Mouse (Mus musculus) heart, postnatal 14 days (tissue): ENCODE results near the gene Krtap5-3. TPM values are rescaled to one million over a fixed set of nuclear protein-coding genes. Genes with fewer than 3 reads are reported as not detected.
A peak's percentile ranks its signal among the peaks of the same experiment; 100 is the strongest.
"Not testable (repeated sequence)": the region's sequence is repeated elsewhere in the genome, so short reads cannot be mapped to it uniquely, and the experiment has no call there.

Experiments
- DNase-seq, 2 experiments: peaks; one replicate each; pipeline ENCODE4 v3.0.0; 2021 to 2022
- intact Hi-C: fragments of 180-260 bp; cut with DNase I; formaldehyde crosslinking; loops from one replicate; pipeline ENCODE4 v1.15.1; 2025
- long read RNA-seq, 2 experiments: library from polyadenylated mRNA; stranded (forward); transcript quantifications; one replicate each; pipeline ENCODE4 v2.0.0; 2021
- total RNA-seq, 2 experiments: library from RNA; stranded (reverse); gene quantifications; 2 replicates each; pipeline ENCODE4 v1.2.3; 2021

The Krtap5-3 gene
- total RNA-seq = not detected
- long read RNA-seq, experiment 1 = 0 reads
- long read RNA-seq, experiment 2 = 0 reads

DNA sequence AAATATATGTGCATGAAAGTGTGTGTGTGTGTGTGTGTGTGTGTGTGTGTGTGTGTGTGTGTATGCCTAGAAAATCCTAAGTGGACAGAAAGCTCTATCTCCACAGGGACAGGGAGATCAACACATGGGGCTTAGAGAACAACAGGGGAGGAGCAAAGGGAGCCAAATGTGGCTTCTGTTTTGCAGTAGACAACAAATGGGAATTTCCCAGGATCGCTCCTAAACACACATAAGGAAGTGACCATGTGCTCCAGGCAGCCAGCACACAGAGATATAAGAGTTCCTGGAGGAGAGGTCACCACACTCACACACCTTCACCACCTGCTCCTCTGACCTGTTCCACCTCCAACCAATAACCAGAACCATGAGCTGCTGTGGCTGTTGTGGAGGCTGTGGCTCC is at the start of gene Krtap5-3:
Gene Krtap5-3 (plus strand): TSS at position 301 of the 400 bp plus-strand sequence.
- intact Hi-C loops = no loop called here
- no peak for DNase-seq

- DNase-seq = no peak
- intact Hi-C loops = no loop called here
Measured at GRCm38 (mm10) chr7:142152191-142152590, 49.0 kb upstream of the Krtap5-3 start.

DNA sequence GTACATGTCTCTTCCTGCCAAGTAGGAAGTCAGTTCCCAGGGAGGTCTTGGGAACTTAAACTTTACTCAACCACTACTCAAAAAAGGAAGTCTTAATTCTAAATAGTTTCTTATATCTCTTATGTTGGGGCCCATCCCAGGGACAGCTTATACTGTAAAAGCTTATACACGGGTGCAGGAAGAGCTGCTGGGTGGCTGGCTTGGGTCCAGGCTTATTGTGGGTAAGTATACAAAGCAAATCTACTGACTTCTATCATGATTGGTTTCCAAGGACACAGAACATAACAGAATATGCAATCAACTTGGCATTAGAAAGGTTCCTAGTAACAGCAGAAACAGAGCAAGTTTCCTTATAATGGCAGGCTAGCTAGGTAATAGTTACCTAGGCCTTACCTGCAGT is 45.9 kb upstream of the Krtap5-3 start:
- intact Hi-C loops = no loop called here
- DNase-seq = no peak

DNA sequence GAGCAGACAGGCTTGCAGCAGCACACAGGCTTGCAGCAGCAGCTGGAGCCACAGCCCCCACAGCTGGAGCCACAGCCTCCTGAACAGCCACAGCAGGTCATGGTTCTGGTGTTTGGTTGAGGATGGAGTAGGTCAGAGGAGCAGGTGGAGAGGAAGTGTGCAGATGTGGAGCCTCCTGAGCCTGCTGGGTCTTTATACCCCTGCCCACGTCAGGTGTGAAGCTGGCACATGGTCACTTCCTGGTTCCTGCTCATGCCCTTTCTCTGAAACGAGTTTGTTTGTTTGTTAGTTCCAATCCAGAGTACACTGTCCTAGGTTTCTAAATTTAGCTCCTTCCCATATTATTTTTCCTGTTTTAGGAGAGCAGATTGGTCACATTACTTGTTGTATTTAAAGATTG is 44.2 kb upstream of the Krtap5-3 start, which contains the start of gene Gm29735:
Gene Gm29735 (minus strand): TSS at position 101 of the 400 bp plus-strand sequence.
- intact Hi-C loops, DNase-seq: not testable (repeated sequence)

DNA sequence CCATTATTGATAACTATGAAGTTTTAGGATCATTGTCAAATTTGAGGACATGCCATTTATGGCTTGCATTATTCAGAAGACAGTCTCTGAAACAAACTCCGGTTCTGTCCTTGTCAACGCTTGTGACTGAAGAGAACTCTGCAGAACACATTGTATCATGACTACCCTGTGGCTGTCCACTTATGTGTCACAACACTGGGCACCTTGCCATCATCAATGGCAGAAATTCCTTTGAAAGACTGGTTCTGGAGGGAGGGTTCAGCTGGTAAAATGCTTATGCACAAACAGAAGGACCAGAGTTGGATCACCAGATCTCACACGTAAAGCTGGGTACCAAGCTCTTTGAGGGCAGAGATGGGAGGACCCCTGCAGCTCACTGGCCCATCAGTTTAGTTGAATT is 41.8 kb upstream of the Krtap5-3 start:
- intact Hi-C loops = no loop called here
- DNase-seq = no peak

DNA sequence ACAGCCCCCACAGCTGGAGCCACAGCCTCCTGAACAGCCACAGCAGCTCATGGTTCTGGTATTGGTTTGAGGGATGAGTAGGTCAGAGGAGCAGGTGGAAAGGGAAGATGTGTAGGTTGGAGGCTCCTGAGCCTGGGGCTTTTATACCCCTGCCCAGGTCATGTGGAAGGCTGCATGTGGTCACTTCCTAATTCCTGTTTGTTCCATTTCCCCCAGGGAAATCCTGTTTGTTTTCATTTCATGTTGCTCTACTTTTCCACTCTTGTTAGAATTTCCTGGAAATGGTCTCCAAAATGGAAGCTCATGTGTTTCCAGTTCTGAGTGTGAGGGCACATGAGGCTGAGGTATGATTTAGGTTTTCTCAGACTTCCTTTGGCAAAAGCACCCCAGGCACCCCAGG is 35.5 kb upstream of the Krtap5-3 start, which contains the start of gene Gm4553:
Gene Gm4553 (minus strand): TSS at position 101 of the 400 bp plus-strand sequence.
- intact Hi-C loops, DNase-seq: not testable (repeated sequence)

GRCm38 (mm10) chr7:142169836-142170235 is 31.3 kb upstream of the Krtap5-3 start:
- DNase-seq = peak in 1 of 2 experiments; percentile 18
- intact Hi-C loops = no loop called here

DNA sequence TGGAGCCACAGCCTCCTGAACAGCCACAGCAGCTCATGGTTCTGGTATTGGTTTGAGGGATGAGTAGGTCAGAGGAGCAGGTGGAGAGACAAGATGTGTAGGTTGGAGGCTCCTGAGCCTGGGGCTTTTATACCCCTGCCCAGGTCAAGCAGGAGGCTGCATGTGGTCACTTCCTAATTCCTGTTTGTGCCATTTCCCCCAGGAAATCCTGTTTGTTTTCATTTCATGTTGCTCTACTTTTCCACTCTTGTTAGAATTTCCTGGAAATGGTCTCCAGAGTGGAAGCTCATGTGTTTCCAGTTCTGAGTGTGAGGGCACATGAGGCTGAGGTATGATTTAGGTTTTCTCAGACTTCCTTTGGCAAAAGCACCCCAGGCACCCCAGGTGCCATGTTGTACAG is 25.3 kb upstream of the Krtap5-3 start, which contains the start of gene Krtap5-2:
Gene Krtap5-2 (minus strand): TSS at position 101 of the 400 bp plus-strand sequence.
- intact Hi-C loops, DNase-seq: not testable (repeated sequence)

- intact Hi-C loops = no loop called here
- DNase-seq = no peak
Measured at GRCm38 (mm10) chr7:142178685-142179084, 22.5 kb upstream of the Krtap5-3 start.

DNA sequence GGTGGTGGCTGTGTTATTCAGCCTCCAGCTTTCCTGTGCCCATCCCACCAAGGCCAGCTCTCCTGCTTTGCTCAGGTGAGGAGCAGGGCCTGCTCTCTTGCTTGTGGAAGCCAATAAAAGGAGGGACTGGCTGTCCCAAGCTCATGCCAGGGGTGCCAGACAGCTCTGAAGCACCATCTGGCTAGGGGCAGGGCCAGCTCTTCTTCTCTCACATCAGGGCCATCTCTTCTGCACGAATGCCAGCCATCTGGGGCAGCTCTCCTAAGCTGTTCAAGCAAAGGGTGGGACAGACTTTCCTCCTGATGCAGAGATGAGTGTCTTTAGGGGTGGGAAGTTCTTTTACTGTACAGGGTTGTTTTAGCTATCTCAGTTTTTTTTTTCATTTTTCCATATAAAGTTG is 20.1 kb upstream of the Krtap5-3 start:
- intact Hi-C loops = no loop called here
- no peak for DNase-seq

DNA sequence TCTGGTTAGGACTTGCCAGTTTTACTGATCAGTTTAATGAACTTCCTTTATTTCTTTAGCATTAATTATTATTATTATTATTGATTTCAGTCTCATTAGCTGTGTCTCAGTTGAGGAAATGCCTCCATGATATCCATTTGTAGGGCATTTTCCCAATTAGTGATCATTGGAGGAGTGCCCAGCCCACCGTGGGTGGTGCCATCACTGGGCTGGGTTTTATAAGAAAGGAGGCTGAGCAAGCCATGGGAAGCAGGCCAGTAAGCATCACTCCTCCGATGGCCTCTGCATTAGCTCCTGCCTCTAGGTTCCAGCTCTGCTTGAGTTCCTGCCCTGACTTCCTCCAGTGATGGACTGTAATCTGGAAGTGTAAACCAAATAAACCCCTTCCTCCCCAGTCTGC is 13.0 kb upstream of the Krtap5-3 start:
- intact Hi-C loops = no loop called here
- no peak for DNase-seq

- DNase-seq = no peak
- intact Hi-C loops = no loop called here
Measured at GRCm38 (mm10) chr7:142190289-142190688, 10.9 kb upstream of the Krtap5-3 start, which contains the start of gene Gm10153. Gene Gm10153, minus strand, starts transcription at chr7:142190389.

DNA sequence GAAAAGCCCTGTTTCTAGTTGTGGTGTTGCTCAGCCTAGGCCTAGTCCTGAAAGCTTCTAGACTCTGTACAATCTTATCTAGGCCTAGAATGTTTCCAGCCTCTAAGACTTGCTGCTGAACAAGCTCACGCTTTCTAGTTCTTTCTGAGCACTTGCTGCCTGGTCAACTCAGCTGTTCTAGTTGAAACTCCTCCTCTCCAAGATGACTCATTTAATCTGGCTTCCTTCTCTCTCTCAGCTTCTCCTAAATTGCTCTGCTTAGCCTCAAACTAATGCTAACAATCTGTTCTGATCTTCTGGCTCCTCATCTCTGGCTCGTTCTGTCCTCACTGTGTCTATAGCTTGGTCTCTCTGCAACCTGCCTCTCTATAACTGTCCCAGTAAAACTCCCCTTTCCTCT is 2.4 kb upstream of the Krtap5-3 start:
- intact Hi-C loops = no loop called here
- DNase-seq = no peak

- intact Hi-C loops = no loop called here
- no peak for DNase-seq
Measured at GRCm38 (mm10) chr7:142205488-142205887, 4.3 kb downstream of the Krtap5-3 start.

GRCm38 (mm10) chr7:142206891-142207290 is 5.7 kb downstream of the Krtap5-3 start:
- DNase-seq, intact Hi-C loops: not testable (repeated sequence)

- no peak for DNase-seq
- intact Hi-C loops = no loop called here
Measured at GRCm38 (mm10) chr7:142211559-142211958, 10.4 kb downstream of the Krtap5-3 start, which contains the start of gene Gm7579. Gene Gm7579, plus strand, starts transcription at chr7:142211859.

DNA sequence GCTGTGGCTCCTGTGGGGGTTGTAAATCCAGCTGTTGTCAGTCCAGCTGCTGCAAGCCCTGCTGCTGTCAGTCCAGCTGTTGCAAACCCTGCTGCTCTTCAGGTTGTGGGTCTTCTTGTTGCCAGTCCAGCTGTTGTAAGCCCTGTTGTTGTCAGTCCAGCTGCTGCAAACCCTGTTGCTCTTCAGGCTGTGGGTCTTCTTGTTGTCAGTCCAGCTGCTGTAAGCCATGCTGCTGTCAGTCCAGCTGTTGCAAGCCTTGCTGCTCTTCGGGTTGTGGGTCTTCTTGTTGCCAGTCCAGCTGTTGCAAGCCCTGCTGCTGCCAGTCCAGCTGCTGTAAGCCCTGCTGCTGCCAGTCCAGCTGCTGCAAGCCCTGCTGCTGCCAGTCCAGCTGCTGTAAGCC is 11.0 kb downstream of the Krtap5-3 start:
- DNase-seq, intact Hi-C loops: not testable (repeated sequence)

- DNase-seq = no peak
- intact Hi-C loops = no loop called here
Measured at GRCm38 (mm10) chr7:142224518-142224917, 23.4 kb downstream of the Krtap5-3 start.

- DNase-seq, intact Hi-C loops: not testable (repeated sequence)
Measured at GRCm38 (mm10) chr7:142229871-142230270, 28.7 kb downstream of the Krtap5-3 start, which contains the start of gene Krtap5-5. Gene Krtap5-5, minus strand, starts transcription at chr7:142229971.

DNA sequence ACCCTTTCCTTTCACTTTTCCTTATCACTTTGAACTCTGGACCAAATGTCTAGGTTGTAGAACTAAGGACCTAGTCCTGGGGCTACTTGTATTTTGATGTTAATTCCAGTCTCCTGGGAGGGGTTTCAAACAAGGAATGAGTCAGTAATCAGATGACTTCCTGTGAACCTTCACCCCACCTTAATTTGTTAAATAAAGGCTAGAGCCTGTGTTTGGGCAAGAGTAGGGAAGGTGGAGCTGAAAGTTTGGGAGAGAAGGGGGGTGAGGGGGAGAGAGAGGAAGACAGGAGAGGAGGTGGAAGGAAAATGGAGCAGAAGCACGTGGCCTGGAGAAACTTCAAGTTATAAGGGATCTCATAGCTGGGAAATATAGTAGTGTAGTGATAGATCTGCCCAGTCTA is 30.4 kb downstream of the Krtap5-3 start:
- DNase-seq = no peak
- intact Hi-C loops = no loop called here

DNA sequence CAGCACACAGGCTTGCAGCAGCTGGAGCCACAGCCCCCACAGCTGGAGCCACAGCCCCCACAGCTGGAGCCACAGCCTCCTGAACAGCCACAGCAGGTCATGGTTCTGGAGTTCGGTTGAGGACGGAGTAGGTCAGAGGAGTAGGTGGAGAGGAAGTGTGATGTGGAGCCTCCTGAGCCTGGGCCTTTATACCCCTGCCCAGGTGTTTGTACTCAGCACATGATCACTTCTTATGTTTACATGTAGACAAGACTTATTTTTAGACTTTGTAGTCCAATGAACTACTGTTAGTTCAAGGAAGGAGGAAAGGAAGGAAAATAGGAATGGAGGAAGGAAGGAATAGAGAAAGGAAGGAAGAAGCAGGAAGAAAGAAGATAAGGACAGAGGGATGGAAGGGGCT is 39.8 kb downstream of the Krtap5-3 start, which contains the start of gene Gm40460:
Gene Gm40460 (minus strand): TSS at position 101 of the 400 bp plus-strand sequence.
- DNase-seq = no peak
- intact Hi-C loops = no loop called here

DNA sequence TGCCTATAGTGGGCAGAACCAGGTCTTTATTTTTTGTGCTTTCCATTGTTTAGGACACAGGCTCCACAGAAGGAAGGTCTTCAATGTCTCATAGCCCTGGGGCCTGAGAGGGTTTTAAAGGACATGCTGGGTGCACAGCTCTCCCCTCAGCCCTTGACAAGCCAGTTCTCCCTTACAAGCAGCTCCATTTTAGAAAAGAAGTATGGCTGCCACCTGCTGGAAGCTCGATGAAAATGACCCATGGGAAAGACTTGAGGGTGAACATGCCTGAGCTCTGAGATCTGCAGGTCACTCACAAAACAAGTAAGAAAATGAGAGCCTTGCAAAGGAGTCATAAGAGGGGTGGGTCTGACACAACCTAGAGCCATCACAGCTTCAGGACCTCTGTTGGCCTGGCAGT is 48.7 kb downstream of the Krtap5-3 start:
- peak; percentile 32 to 54 for DNase-seq
- intact Hi-C loops = loop anchor here (2.0 kb wide), 1 partner anchor 103 kb away; no protein-coding TSS in a partner anchor
